Mouse (Mus musculus) erythroblast, embryonic 14.5 days (primary cell): ENCODE data around the gene Srsf3.

Experiments used
- GATA1 ChIP-seq: IDR thresholded peaks from 2 replicates; pipeline ENCODE4 v1.6.1; 2012; ENCODE audit warnings: low read length, inconsistent platforms, mixed read lengths
- TAL1 ChIP-seq: IDR thresholded peaks from 3 replicates; pipeline ENCODE4 v1.6.1; 2012; ENCODE audit warnings: low read length, inconsistent platforms, mixed read lengths

DNA sequence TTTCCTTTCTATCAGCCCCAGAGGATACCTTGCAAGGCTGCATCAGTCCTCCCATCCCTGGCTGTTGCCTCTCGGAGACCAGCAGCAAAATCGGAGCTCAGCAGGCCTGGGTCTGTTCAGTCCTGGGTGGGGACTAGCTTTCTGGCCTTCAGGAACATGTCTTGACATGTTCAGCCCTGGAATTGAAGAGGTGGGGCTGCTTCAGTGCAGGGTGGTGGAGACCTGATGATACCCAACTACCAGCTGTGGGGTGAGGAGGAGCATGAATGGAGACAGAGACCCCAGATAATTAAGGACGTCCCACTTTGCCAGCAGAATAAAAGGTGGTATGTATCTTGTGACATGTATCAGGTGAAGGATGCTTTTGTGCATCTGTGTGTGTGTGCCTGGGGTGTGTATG lies 58.3 kb downstream of the Srsf3 start, which contains the start of gene Cdkn1a:
- no peak for TF ChIP-seq TAL1
- TF ChIP-seq GATA1: no peak
